Mouse (Mus musculus): ENCODE results near the gene Rgs3. TPM values are rescaled to one million over a fixed set of nuclear protein-coding genes. Genes with fewer than 3 reads are reported as not detected.

Rgs3 gene
- polyA plus RNA-seq, 1 experiment from 2014 or later: 49.1 TPM

- Histone ChIP-seq H3K9ac (replicated peaks; ENCODE audit: low read length) (no peak overlapping the region), H3K36me3 (ENCODE audit: control insufficient read depth, insufficient read depth, low read length) (no peaks in the 10 kb centered on the region), H3K9me3 (ENCODE audit: control insufficient read depth, low read length) (no peaks in the 10 kb centered on the region), H3K27me3 (ENCODE audit: control insufficient read depth, insufficient read depth, low read length) (no peaks in the 10 kb centered on the region), H3K4me2 (ENCODE audit: low read length) (no peak overlapping the region), H3K4me1 (ENCODE audit: control insufficient read depth, insufficient read depth, low read length) (no peaks in the 10 kb centered on the region), H3K27ac (replicated peaks; ENCODE audit: low read depth, low read length) (no peak overlapping the region), H3K4me3 (replicated peaks; ENCODE audit: low read depth, low read length) (no peak overlapping the region)
- DNase-seq: no peak
- ATAC-seq (ENCODE audit: low FRiP score, low TSS enrichment): no peak
- WGBS: 64% methylated on average over 2 of the region's 2 CpGs
Observed at GRCm38 (mm10) chr4:62732840-62733239, 173.2 kb downstream of the Rgs3 start.

DNA sequence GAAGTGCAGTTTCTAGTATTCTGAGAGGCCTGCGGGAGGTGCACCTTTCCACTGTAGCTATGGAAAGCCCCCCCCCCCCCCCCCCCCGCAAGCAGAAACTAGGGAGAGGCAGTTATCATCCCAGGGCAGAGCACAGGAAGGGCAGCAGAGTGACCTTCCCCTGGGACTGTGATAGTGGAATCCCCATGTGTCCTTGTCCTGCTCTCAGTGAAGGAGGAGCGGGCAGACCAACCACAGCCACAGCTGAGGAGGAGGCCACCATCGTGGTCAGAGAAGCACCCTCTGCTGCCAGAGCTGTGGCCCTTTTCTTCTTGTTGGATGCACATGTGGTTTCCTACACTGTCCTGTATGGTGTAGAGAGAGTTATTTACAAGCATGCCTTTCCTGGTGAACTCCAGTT is 174.3 kb downstream of the Rgs3 start:
- H3K9ac ChIP-seq (replicated peaks; ENCODE audit: low read length): no peak overlapping the region
- no peak overlapping the region for H3K27ac ChIP-seq (replicated peaks; ENCODE audit: low read depth, low read length)
- H3K4me3 ChIP-seq (replicated peaks; ENCODE audit: low read depth, low read length): no peak overlapping the region
- H3K4me2 ChIP-seq (ENCODE audit: low read length): no peak overlapping the region
- H3K9me3 ChIP-seq (ENCODE audit: control insufficient read depth, low read length): no peaks in the 10 kb centered on the region
- H3K4me1 ChIP-seq (ENCODE audit: control insufficient read depth, insufficient read depth, low read length): no peaks in the 10 kb centered on the region
- no peaks in the 10 kb centered on the region for H3K36me3 ChIP-seq (ENCODE audit: control insufficient read depth, insufficient read depth, low read length)
- H3K27me3 ChIP-seq (ENCODE audit: control insufficient read depth, insufficient read depth, low read length): no peaks in the 10 kb centered on the region
- 81% methylated on average over 3 of the region's 4 CpGs for WGBS
- no peak for DNase-seq
- ATAC-seq (ENCODE audit: low FRiP score, low TSS enrichment): no peak

DNA sequence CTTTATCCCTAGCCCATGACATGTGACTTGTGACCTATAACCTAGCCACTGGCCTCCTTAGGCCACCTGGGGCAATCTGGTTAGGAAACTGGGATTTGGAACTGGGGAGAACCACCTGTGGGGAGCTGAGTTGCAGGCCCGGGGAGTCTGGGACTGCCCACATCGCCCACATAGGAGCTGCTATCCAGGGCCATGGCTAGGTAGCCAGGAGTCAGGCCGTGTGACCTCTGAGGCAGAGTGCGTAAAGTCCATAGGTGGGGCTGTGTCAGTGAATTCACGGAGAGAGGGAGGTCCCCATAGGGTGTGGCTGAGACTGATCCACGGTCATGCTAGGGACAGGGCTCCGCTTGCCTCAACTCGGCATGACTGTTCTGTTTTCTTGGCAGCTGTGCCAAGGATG is 175.6 kb downstream of the Rgs3 start:
- no peaks in the 10 kb centered on the region for H3K4me1 ChIP-seq (ENCODE audit: control insufficient read depth, insufficient read depth, low read length)

DNA sequence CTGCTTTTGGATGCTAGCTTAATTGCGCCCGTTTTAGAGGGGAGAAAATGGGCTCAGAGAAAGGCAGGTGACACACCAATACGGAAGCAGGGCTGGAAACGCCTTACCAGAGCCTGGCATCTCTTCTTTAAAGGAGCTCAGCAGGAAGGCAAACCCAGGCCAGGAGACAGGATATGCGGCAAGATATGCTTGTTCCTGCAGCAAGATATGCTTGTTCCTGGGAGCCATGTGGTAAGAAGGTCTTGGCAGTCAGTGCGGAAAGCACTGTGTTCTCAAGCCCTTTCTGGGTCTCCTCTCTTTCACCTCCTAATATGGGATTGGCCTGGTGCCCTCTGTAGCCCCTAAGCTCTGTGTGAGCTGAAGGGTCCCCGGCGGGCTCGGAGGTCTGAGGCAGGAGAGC is 176.2 kb downstream of the Rgs3 start:
- DNase-seq (no peak), ATAC-seq (ENCODE audit: low FRiP score, low TSS enrichment) (no peak)
- Histone ChIP-seq H3K9ac (replicated peaks; ENCODE audit: low read length) (no peak overlapping the region), H3K4me3 (replicated peaks; ENCODE audit: low read depth, low read length) (no peak overlapping the region), H3K4me1 (ENCODE audit: control insufficient read depth, insufficient read depth, low read length) (no peaks in the 10 kb centered on the region), H3K9me3 (ENCODE audit: control insufficient read depth, low read length) (no peaks in the 10 kb centered on the region), H3K36me3 (ENCODE audit: control insufficient read depth, insufficient read depth, low read length) (no peaks in the 10 kb centered on the region), H3K27me3 (ENCODE audit: control insufficient read depth, insufficient read depth, low read length) (no peaks in the 10 kb centered on the region), H3K27ac (replicated peaks; ENCODE audit: low read depth, low read length) (no peak overlapping the region), H3K4me2 (ENCODE audit: low read length) (no peak overlapping the region)
- 71% methylated on average over 9 of the region's 9 CpGs for WGBS

More for the DNA sequence above, 175.6 kb downstream of the Rgs3 start:
- no peak for DNase-seq
- Histone ChIP-seq H3K4me2 (ENCODE audit: low read length) (no peak overlapping the region), H3K36me3 (ENCODE audit: control insufficient read depth, insufficient read depth, low read length) (no peaks in the 10 kb centered on the region), H3K27ac (replicated peaks; ENCODE audit: low read depth, low read length) (no peak overlapping the region), H3K9me3 (ENCODE audit: control insufficient read depth, low read length) (no peaks in the 10 kb centered on the region), H3K27me3 (ENCODE audit: control insufficient read depth, insufficient read depth, low read length) (no peaks in the 10 kb centered on the region), H3K4me3 (replicated peaks; ENCODE audit: low read depth, low read length) (no peak overlapping the region), H3K9ac (replicated peaks; ENCODE audit: low read length) (no peak overlapping the region)
- no peak for ATAC-seq (ENCODE audit: low FRiP score, low TSS enrichment)
- WGBS: 78% methylated on average over 8 of the region's 8 CpGs

GRCm38 (mm10) chr4:62736421-62736820 is 176.8 kb downstream of the Rgs3 start:
- Histone ChIP-seq H3K4me3 (replicated peaks; ENCODE audit: low read depth, low read length) (no peak overlapping the region), H3K27ac (replicated peaks; ENCODE audit: low read depth, low read length) (no peak overlapping the region), H3K4me2 (ENCODE audit: low read length) (no peak overlapping the region), H3K4me1 (ENCODE audit: control insufficient read depth, insufficient read depth, low read length) (peaks cover under 1% of the 10 kb centered on the region; the same call in 1 of the 2 replicates), H3K27me3 (ENCODE audit: control insufficient read depth, insufficient read depth, low read length) (no peaks in the 10 kb centered on the region), H3K9ac (replicated peaks; ENCODE audit: low read length) (no peak overlapping the region), H3K9me3 (ENCODE audit: control insufficient read depth, low read length) (no peaks in the 10 kb centered on the region), H3K36me3 (ENCODE audit: control insufficient read depth, insufficient read depth, low read length) (no peaks in the 10 kb centered on the region)
- DNase-seq: no peak
- WGBS: 70% methylated on average over 7 of the region's 7 CpGs
- no peak for ATAC-seq (ENCODE audit: low FRiP score, low TSS enrichment)

- Histone ChIP-seq H3K9ac (replicated peaks; ENCODE audit: low read length) (no peak overlapping the region), H3K9me3 (ENCODE audit: control insufficient read depth, low read length) (no peaks in the 10 kb centered on the region), H3K36me3 (ENCODE audit: control insufficient read depth, insufficient read depth, low read length) (no peaks in the 10 kb centered on the region), H3K4me3 (replicated peaks; ENCODE audit: low read depth, low read length) (no peak overlapping the region), H3K27ac (replicated peaks; ENCODE audit: low read depth, low read length) (no peak overlapping the region), H3K27me3 (ENCODE audit: control insufficient read depth, insufficient read depth, low read length) (no peaks in the 10 kb centered on the region), H3K4me2 (ENCODE audit: low read length) (no peak overlapping the region), H3K4me1 (ENCODE audit: control insufficient read depth, insufficient read depth, low read length) (peaks cover 5% of the 10 kb centered on the region; the same call in 1 of the 2 replicates)
- no peak for DNase-seq
- no peak for ATAC-seq (ENCODE audit: low FRiP score, low TSS enrichment)
- 90% methylated on average over 3 of the region's 3 CpGs for WGBS
Observed at GRCm38 (mm10) chr4:62736904-62737303, 177.3 kb downstream of the Rgs3 start.

- Histone ChIP-seq H3K36me3 (ENCODE audit: control insufficient read depth, insufficient read depth, low read length) (no peaks in the 10 kb centered on the region), H3K9me3 (ENCODE audit: control insufficient read depth, low read length) (no peaks in the 10 kb centered on the region), H3K27me3 (ENCODE audit: control insufficient read depth, insufficient read depth, low read length) (no peaks in the 10 kb centered on the region), H3K4me2 (ENCODE audit: low read length) (no peak overlapping the region), H3K4me1 (ENCODE audit: control insufficient read depth, insufficient read depth, low read length) (peaks cover 5% of the 10 kb centered on the region; the same call in 1 of the 2 replicates), H3K27ac (replicated peaks; ENCODE audit: low read depth, low read length) (no peak overlapping the region), H3K4me3 (replicated peaks; ENCODE audit: low read depth, low read length) (no peak overlapping the region), H3K9ac (replicated peaks; ENCODE audit: low read length) (no peak overlapping the region)
- 78% methylated on average over 9 of the region's 9 CpGs for WGBS
- DNase-seq: peak; percentile 56
- ATAC-seq (ENCODE audit: low FRiP score, low TSS enrichment): no peak
Observed at GRCm38 (mm10) chr4:62737983-62738695, 178.5 kb downstream of the Rgs3 start.

DNA sequence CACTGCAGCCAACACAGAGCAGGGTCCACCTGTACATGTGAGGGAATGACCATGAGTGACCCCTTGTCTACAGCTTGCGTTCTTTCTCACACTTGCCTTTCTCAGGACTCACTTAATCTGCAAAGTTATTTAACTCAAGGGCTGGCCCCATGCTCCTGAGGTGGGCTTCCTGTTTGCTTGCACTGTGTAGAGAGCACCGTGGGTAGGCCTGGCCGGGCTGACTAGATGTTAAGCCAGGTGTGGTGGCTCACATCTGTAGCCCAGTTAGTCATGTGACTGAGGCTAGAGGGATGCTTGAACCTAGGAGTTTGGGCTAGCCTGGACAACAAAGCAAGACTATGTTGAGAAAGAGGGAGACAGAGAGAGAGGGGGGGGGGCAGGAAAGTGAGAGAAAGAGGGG is 179.3 kb downstream of the Rgs3 start:
- peaks cover 5% of the 10 kb centered on the region; the same call in 1 of the 2 replicates for H3K4me1 ChIP-seq (ENCODE audit: control insufficient read depth, insufficient read depth, low read length)
- no peaks in the 10 kb centered on the region for H3K9me3 ChIP-seq (ENCODE audit: control insufficient read depth, low read length)
- H3K36me3 ChIP-seq (ENCODE audit: control insufficient read depth, insufficient read depth, low read length): no peaks in the 10 kb centered on the region
- H3K27ac ChIP-seq (replicated peaks; ENCODE audit: low read depth, low read length): no peak overlapping the region
- no peak overlapping the region for H3K4me2 ChIP-seq (ENCODE audit: low read length)
- no peaks in the 10 kb centered on the region for H3K27me3 ChIP-seq (ENCODE audit: control insufficient read depth, insufficient read depth, low read length)
- H3K9ac ChIP-seq (replicated peaks; ENCODE audit: low read length): no peak overlapping the region
- ATAC-seq (ENCODE audit: low FRiP score, low TSS enrichment) (no peak), DNase-seq (no peak)
- 94% methylated on average over 3 of the region's 3 CpGs for WGBS
- H3K4me3 ChIP-seq (replicated peaks; ENCODE audit: low read depth, low read length): no peak overlapping the region

GRCm38 (mm10) chr4:62739591-62739990 is 179.9 kb downstream of the Rgs3 start:
- Histone ChIP-seq H3K4me2 (ENCODE audit: low read length) (no peak overlapping the region), H3K4me3 (replicated peaks; ENCODE audit: low read depth, low read length) (no peak overlapping the region), H3K27me3 (ENCODE audit: control insufficient read depth, insufficient read depth, low read length) (no peaks in the 10 kb centered on the region), H3K36me3 (ENCODE audit: control insufficient read depth, insufficient read depth, low read length) (no peaks in the 10 kb centered on the region), H3K9ac (replicated peaks; ENCODE audit: low read length) (no peak overlapping the region), H3K4me1 (ENCODE audit: control insufficient read depth, insufficient read depth, low read length) (peaks cover 5% of the 10 kb centered on the region; the same call in 1 of the 2 replicates), H3K27ac (replicated peaks; ENCODE audit: low read depth, low read length) (no peak overlapping the region), H3K9me3 (ENCODE audit: control insufficient read depth, low read length) (no peaks in the 10 kb centered on the region)
- WGBS: 96% methylated on average over 4 of the region's 4 CpGs
- ATAC-seq (ENCODE audit: low FRiP score, low TSS enrichment): no peak
- no peak for DNase-seq

Measured in midbrain, embryonic 14.5 days (tissue).